In the genomic region with DNA sequence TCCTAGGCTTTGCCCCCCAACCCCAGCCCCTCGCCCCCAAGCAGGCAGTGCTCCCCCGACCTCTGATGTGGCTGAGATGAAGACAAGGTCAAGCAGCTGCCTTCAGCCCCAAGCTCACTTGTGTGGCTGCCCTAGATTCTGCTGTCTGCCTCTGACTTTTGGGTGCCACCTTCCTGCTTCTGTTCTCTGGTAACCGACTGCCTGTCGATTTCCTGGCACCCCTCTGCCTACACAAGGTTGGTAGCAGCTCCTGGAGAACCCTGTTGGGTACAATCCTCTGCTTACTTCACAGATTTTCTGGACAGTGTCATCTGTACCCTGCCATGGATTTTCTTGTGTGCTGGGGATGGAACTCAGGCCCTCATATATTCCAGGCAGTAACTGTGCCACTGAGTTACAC, we compare ENCODE assay signal across 11 mouse cellular contexts. TPM values are rescaled to one million over a fixed set of nuclear protein-coding genes. Genes with fewer than 3 reads are reported as not detected.
DNase-seq lines count a peak whose midpoint lies in the region; ATAC-seq and TF ChIP-seq lines count a peak whose summit lies in the region.
"Had no signal": no experiment of that assay in that cellular context is flagged by ENCODE, and none has a peak within 500 bp of the region (broad histone marks: within the 10 kb centered on the region; RNA-seq: fewer than 3 reads in every experiment).

No protein-coding gene starts in this region.

- no peaks in the 10 kb centered on the region for H3K9me3 ChIP-seq in kidney, postnatal 0 days (replicated peaks; ENCODE audit: low read length)
- H3K9me3 ChIP-seq in kidney, embryonic 14.5 days (ENCODE audit: control insufficient read depth, low read length): no peaks in the 10 kb centered on the region
- no peaks in the 10 kb centered on the region for H3K9me3 ChIP-seq in embryonic facial prominence, embryonic 15.5 days (replicated peaks)

- no peak overlapping the region for H3K9ac ChIP-seq in kidney, postnatal 0 days (ENCODE audit: low read depth, low read length)
- no peak overlapping the region for H3K9ac ChIP-seq in kidney, embryonic 14.5 days (ENCODE audit: low read depth, low read length)
- no peak overlapping the region for H3K9ac ChIP-seq in embryonic facial prominence, embryonic 15.5 days

- ATAC-seq in kidney, postnatal 0 days (replicated peaks; ENCODE audit: low FRiP score, low read depth): no peak
- no peak for ATAC-seq in kidney, embryonic 14.5 days (ENCODE audit: low FRiP score, low TSS enrichment)
- ATAC-seq in embryonic facial prominence, embryonic 15.5 days (ENCODE audit: insufficient number of reproducible peaks, low FRiP score, low TSS enrichment, low read depth): no peak

- H3K4me3 ChIP-seq in kidney, postnatal 0 days (replicated peaks; ENCODE audit: low read depth, low read length): no peak overlapping the region
- no peak overlapping the region for H3K4me3 ChIP-seq in kidney, embryonic 14.5 days (ENCODE audit: low read length)
- H3K4me3 ChIP-seq in embryonic facial prominence, embryonic 15.5 days (replicated peaks): no peak overlapping the region
- no peak overlapping the region for H3K4me3 ChIP-seq in small intestine, adult 2 months (ENCODE audit: low read depth, low read length)

- no peaks in the 10 kb centered on the region for H3K27me3 ChIP-seq in kidney, postnatal 0 days (ENCODE audit: insufficient read depth, low read length)
- no peaks in the 10 kb centered on the region for H3K27me3 ChIP-seq in kidney, embryonic 14.5 days (ENCODE audit: control insufficient read depth, insufficient read depth, low read length)
- H3K27me3 ChIP-seq in embryonic facial prominence, embryonic 15.5 days: no peaks in the 10 kb centered on the region
- no peaks in the 10 kb centered on the region for H3K27me3 ChIP-seq in small intestine, adult 2 months (ENCODE audit: control insufficient read depth, insufficient read depth, low read length)

- 0 out of 2 replicates have a peak overlapping the region, but pooled peaks have one; percentile 31 for H3K27ac ChIP-seq in kidney, postnatal 0 days
- H3K27ac ChIP-seq in kidney, embryonic 14.5 days (ENCODE audit: low read depth, low read length): no peak overlapping the region
- peak overlapping the region; percentile 28; the same call in 1 of the 2 replicates for H3K27ac ChIP-seq in embryonic facial prominence, embryonic 15.5 days (replicated peaks)
- H3K27ac ChIP-seq in small intestine, adult 2 months (ENCODE audit: insufficient read depth, low read depth, low read length): peak overlapping the region; percentile 13; the same call in 1 of the 2 replicates

- TF ChIP-seq POLR2A in small intestine, adult 2 months (IDR thresholded peaks at IDR 0.05; ENCODE audit: low read depth, low read length): no peak

- no peak overlapping the region for H3K4me2 ChIP-seq in kidney, postnatal 0 days (ENCODE audit: low read length)
- H3K4me2 ChIP-seq in kidney, embryonic 14.5 days (replicated peaks; ENCODE audit: low read depth, low read length): no peak overlapping the region
- no peak overlapping the region for H3K4me2 ChIP-seq in embryonic facial prominence, embryonic 15.5 days (replicated peaks)

- peaks cover 15% of the 10 kb centered on the region for H3K4me1 ChIP-seq in kidney, postnatal 0 days (replicated peaks; ENCODE audit: insufficient read depth, low read length)
- H3K4me1 ChIP-seq in kidney, embryonic 14.5 days (ENCODE audit: control insufficient read depth, insufficient read depth, low read length): peaks cover 14% of the 10 kb centered on the region
- H3K4me1 ChIP-seq in embryonic facial prominence, embryonic 15.5 days: peaks cover 26% of the 10 kb centered on the region
- peaks cover 21% of the 10 kb centered on the region for H3K4me1 ChIP-seq in small intestine, adult 2 months (ENCODE audit: control insufficient read depth, insufficient read depth, insufficient read length, low read length)

- 73% methylated on average over 4 of the region's 4 CpGs for WGBS in kidney, postnatal 0 days
- 80% methylated on average over 4 of the region's 4 CpGs for WGBS in kidney, embryonic 14.5 days
- WGBS in embryonic facial prominence, embryonic 15.5 days: 80% methylated on average over 4 of the region's 4 CpGs
- 68% methylated on average over 4 of the region's 4 CpGs for WGBS in small intestine, adult 2 months

- peaks cover 8% of the 10 kb centered on the region; the same call in 1 of the 2 replicates for H3K36me3 ChIP-seq in kidney, postnatal 0 days (ENCODE audit: insufficient read depth, low read length)
- peaks cover 10% of the 10 kb centered on the region; the same call in 1 of the 2 replicates for H3K36me3 ChIP-seq in kidney, embryonic 14.5 days (ENCODE audit: control insufficient read depth, insufficient read depth, low read length)
- H3K36me3 ChIP-seq in embryonic facial prominence, embryonic 15.5 days: peaks cover 12% of the 10 kb centered on the region
- H3K36me3 ChIP-seq in small intestine, adult 2 months (ENCODE audit: control insufficient read depth, insufficient read depth, low read length): peaks cover 6% of the 10 kb centered on the region; the same call in 1 of the 2 replicates

- TF ChIP-seq CTCF in kidney, postnatal 0 days (IDR thresholded peaks at IDR 0.05; ENCODE audit: low read depth): no peak
- no peak for TF ChIP-seq CTCF in small intestine, adult 2 months (IDR thresholded peaks at IDR 0.05; ENCODE audit: extremely low read depth, insufficient read length, insufficient replicate concordance, low read depth, low read length)

- DNase-seq in kidney, postnatal 0 days (ENCODE audit: low spot score): no peak
- DNase-seq in T-cell, adult 2 months (ENCODE audit: low spot score): peak; percentile 49
- DNase-seq in cerebellum, postnatal 36 days: no peak
- DNase-seq in urinary bladder, postnatal 25 days (ENCODE audit: low spot score): no peak
- DNase-seq: cerebellum, adult 11 months; kidney, postnatal 10 days; left cerebral cortex, postnatal 4 days; right cerebral cortex, postnatal 14 days had no signal

RNA-seq across cellular contexts. Expression of a gene that starts 21.3 kb away (rescaled TPM):
- polyA plus RNA-seq in kidney, postnatal 0 days (2015; fragmentation: Nextera tagmentation; extraction: Ambion mirVana): 57.8 and 64.1 TPM in 2 replicates
- 45.8 and 47.4 TPM in 2 replicates for polyA plus RNA-seq in kidney, embryonic 14.5 days (2014; fragmentation: Nextera tagmentation; extraction: Ambion mirVana)
- 44.1 and 47.8 TPM in 2 replicates for polyA plus RNA-seq in embryonic facial prominence, embryonic 15.5 days (2015; fragmentation: Nextera tagmentation; extraction: Ambion mirVana)
- 5.8 and 14.2 TPM in 2 replicates for polyA plus RNA-seq in small intestine, adult 2 months (2012; rRNA removed)

RNA-seq across cellular contexts. Expression of a gene that starts 21.6 kb away (rescaled TPM):
- polyA plus RNA-seq in kidney, postnatal 0 days (2015; fragmentation: Nextera tagmentation; extraction: Ambion mirVana): 103 and 106 TPM in 2 replicates
- polyA plus RNA-seq in kidney, embryonic 14.5 days (2014; fragmentation: Nextera tagmentation; extraction: Ambion mirVana): 106 and 108 TPM in 2 replicates
- polyA plus RNA-seq in embryonic facial prominence, embryonic 15.5 days (2015; fragmentation: Nextera tagmentation; extraction: Ambion mirVana): 107 and 113 TPM in 2 replicates
- 33.0 and 51.4 TPM in 2 replicates for polyA plus RNA-seq in small intestine, adult 2 months (2012; rRNA removed)

RNA-seq across cellular contexts. Expression of a gene that starts 29.7 kb away (rescaled TPM):
- polyA plus RNA-seq in kidney, postnatal 0 days (2015; fragmentation: Nextera tagmentation; extraction: Ambion mirVana): 23.0 and 24.0 TPM in 2 replicates
- polyA plus RNA-seq in kidney, embryonic 14.5 days (2014; fragmentation: Nextera tagmentation; extraction: Ambion mirVana): 1.8 and 2.9 TPM in 2 replicates
- polyA plus RNA-seq in embryonic facial prominence, embryonic 15.5 days (2015; fragmentation: Nextera tagmentation; extraction: Ambion mirVana): 83.3 and 89.1 TPM in 2 replicates
- 21.5 and 35.0 TPM in 2 replicates for polyA plus RNA-seq in small intestine, adult 2 months (2012; rRNA removed)
